8 mouse cellular contexts compared by ENCODE assay signal in genomic region chr1:172148955-172149815, GRCm38 (mm10). TPM values are rescaled to one million over a fixed set of nuclear protein-coding genes. Genes with fewer than 3 reads are reported as not detected.
DNase-seq lines count a peak whose midpoint lies in the region; ATAC-seq lines count a peak whose summit lies in the region.

No protein-coding gene starts in this region.

- DNase-seq in lung, postnatal 14 days, result no peak
- DNase-seq in c-Kit-positive CD71-negative TER-119-negative erythroid progenitor cells, embryonic 14.5 days (ENCODE audit: low read depth), result peak; percentile 18
- no peak for DNase-seq in hindbrain, embryonic 14.5 days (ENCODE audit: low spot score)
- peak; percentile 88 for DNase-seq in midbrain, embryonic 11.5 days (ENCODE audit: low spot score, missing footprints)
- no peak for DNase-seq in gastrocnemius, postnatal 4 days (ENCODE audit: low spot score in 2 of 2)
- DNase-seq in adrenal gland, postnatal 4 days (ENCODE audit: low spot score in 2 of 2), result no peak
- DNase-seq in ovary, postnatal 10 days (ENCODE audit: low spot score), result no peak

- H3K27me3 ChIP-seq in lung, embryonic 16.5 days (ENCODE audit: control insufficient read depth, insufficient read depth, low read depth, low read length), result no peaks in the 10 kb centered on the region
- no peaks in the 10 kb centered on the region for H3K27me3 ChIP-seq in hindbrain, embryonic 14.5 days (ENCODE audit: control insufficient read depth, insufficient read depth, low read length)
- no peaks in the 10 kb centered on the region for H3K27me3 ChIP-seq in midbrain, embryonic 11.5 days (ENCODE audit: control insufficient read depth, insufficient read depth, low read length)

- no peak for ATAC-seq in lung, embryonic 16.5 days (ENCODE audit: low read depth)
- ATAC-seq in hindbrain, embryonic 14.5 days (ENCODE audit: low FRiP score), result no peak
- no peak for ATAC-seq in midbrain, embryonic 11.5 days (ENCODE audit: low FRiP score)

- peaks cover 16% of the 10 kb centered on the region for H3K4me1 ChIP-seq in lung, embryonic 16.5 days (replicated peaks; ENCODE audit: control insufficient read depth, insufficient read depth, low read length)
- H3K4me1 ChIP-seq in hindbrain, embryonic 14.5 days (replicated peaks; ENCODE audit: control insufficient read depth, insufficient read depth, low read length), result peaks cover 11% of the 10 kb centered on the region
- H3K4me1 ChIP-seq in midbrain, embryonic 11.5 days (ENCODE audit: control insufficient read depth, insufficient read depth, low read length), result peaks cover 6% of the 10 kb centered on the region

- WGBS in lung, embryonic 16.5 days, result 4% methylated on average over 19 of the region's 19 CpGs
- WGBS in hindbrain, embryonic 14.5 days, result 24% methylated on average over 19 of the region's 19 CpGs
- 21% methylated on average over 19 of the region's 19 CpGs for WGBS in midbrain, embryonic 11.5 days

- peak overlapping the region; percentile 76 for H3K4me2 ChIP-seq in lung, embryonic 16.5 days (ENCODE audit: low read depth, low read length)
- peak overlapping the region; percentile 71 for H3K4me2 ChIP-seq in hindbrain, embryonic 14.5 days (replicated peaks)
- H3K4me2 ChIP-seq in midbrain, embryonic 11.5 days, result peak overlapping the region; percentile 52

- H3K9ac ChIP-seq in lung, embryonic 16.5 days (ENCODE audit: low read length), result peak overlapping the region; percentile 100
- peak overlapping the region; percentile 97 for H3K9ac ChIP-seq in hindbrain, embryonic 14.5 days
- H3K9ac ChIP-seq in midbrain, embryonic 11.5 days (ENCODE audit: low read length), result peak overlapping the region; percentile 97

- peak overlapping the region; percentile 94 for H3K4me3 ChIP-seq in lung, embryonic 16.5 days (ENCODE audit: low read length)
- H3K4me3 ChIP-seq in hindbrain, embryonic 14.5 days (replicated peaks; ENCODE audit: low read length), result peak overlapping the region; percentile 91
- peak overlapping the region; percentile 80 for H3K4me3 ChIP-seq in midbrain, embryonic 11.5 days (ENCODE audit: low read depth, low read length)

- peaks cover 18% of the 10 kb centered on the region for H3K36me3 ChIP-seq in lung, embryonic 16.5 days (ENCODE audit: control insufficient read depth, insufficient read depth, low read length)
- peaks cover 37% of the 10 kb centered on the region for H3K36me3 ChIP-seq in hindbrain, embryonic 14.5 days (replicated peaks; ENCODE audit: control insufficient read depth, insufficient read depth)
- H3K36me3 ChIP-seq in midbrain, embryonic 11.5 days (ENCODE audit: control insufficient read depth, insufficient read depth, low read length), result peaks cover 10% of the 10 kb centered on the region

- no peaks in the 10 kb centered on the region for H3K9me3 ChIP-seq in lung, embryonic 16.5 days (ENCODE audit: control insufficient read depth, low read length)
- no peaks in the 10 kb centered on the region for H3K9me3 ChIP-seq in hindbrain, embryonic 14.5 days (ENCODE audit: control insufficient read depth, low read length)
- no peaks in the 10 kb centered on the region for H3K9me3 ChIP-seq in midbrain, embryonic 11.5 days (ENCODE audit: control insufficient read depth, low read length)

- H3K27ac ChIP-seq in lung, embryonic 16.5 days (ENCODE audit: low read length), result peak overlapping the region; percentile 95
- H3K27ac ChIP-seq in hindbrain, embryonic 14.5 days, result no peak overlapping the region
- H3K27ac ChIP-seq in midbrain, embryonic 11.5 days (ENCODE audit: low read depth, low read length), result peak overlapping the region; percentile 84; the same call in 1 of the 2 replicates

RNA-seq across cellular contexts. Expression of gene Dcaf8, which starts 1.3 kb away (rescaled TPM):
- polyA plus RNA-seq in lung, embryonic 16.5 days (2015; fragmentation: Nextera tagmentation; extraction: Ambion mirVana), result 133 and 141 TPM in 2 replicates
- polyA plus RNA-seq in hindbrain, embryonic 14.5 days (2014; fragmentation: Nextera tagmentation; extraction: Ambion mirVana), result 70.1 and 71.7 TPM in 2 replicates
- 93.9 and 100.0 TPM in 2 replicates for polyA plus RNA-seq in midbrain, embryonic 11.5 days (2014; fragmentation: Nextera tagmentation; extraction: Ambion mirVana)
- total RNA-seq in gastrocnemius, postnatal 4 days (2021), result 100 to 1,000 TPM; 139 to 169 TPM
- total RNA-seq in adrenal gland, postnatal 4 days (2021), result 100 to 1,000 TPM; 177 to 181 TPM

RNA-seq across cellular contexts. Expression of gene Pex19, which starts 22.6 kb away (rescaled TPM):
- polyA plus RNA-seq in lung, embryonic 16.5 days (2015; fragmentation: Nextera tagmentation; extraction: Ambion mirVana), result 124 and 128 TPM in 2 replicates
- polyA plus RNA-seq in hindbrain, embryonic 14.5 days (2014; fragmentation: Nextera tagmentation; extraction: Ambion mirVana), result 150 and 153 TPM in 2 replicates
- polyA plus RNA-seq in midbrain, embryonic 11.5 days (2014; fragmentation: Nextera tagmentation; extraction: Ambion mirVana), result 152 and 153 TPM in 2 replicates
- 100 to 1,000 TPM; 130 to 147 TPM for total RNA-seq in gastrocnemius, postnatal 4 days (2021)
- total RNA-seq in adrenal gland, postnatal 4 days (2021), result 100 to 1,000 TPM; 168 to 170 TPM

RNA-seq across cellular contexts. Expression of gene Pea15a, which starts 57.4 kb away (rescaled TPM):
- polyA plus RNA-seq in lung, embryonic 16.5 days (2015; fragmentation: Nextera tagmentation; extraction: Ambion mirVana), result 139 and 147 TPM in 2 replicates
- 363 and 428 TPM in 2 replicates for polyA plus RNA-seq in hindbrain, embryonic 14.5 days (2014; fragmentation: Nextera tagmentation; extraction: Ambion mirVana)
- polyA plus RNA-seq in midbrain, embryonic 11.5 days (2014; fragmentation: Nextera tagmentation; extraction: Ambion mirVana), result 332 and 337 TPM in 2 replicates
- total RNA-seq in gastrocnemius, postnatal 4 days (2021), result 100 to 1,000 TPM; 113 TPM
- 10 to 100 TPM; 92.5 to 94.7 TPM for total RNA-seq in adrenal gland, postnatal 4 days (2021)

Comparison
In these comparisons a context has a peak if more than half of its experiments do, and no peak if none do; other contexts are left out.
1. DNase-seq: peak in c-Kit-positive CD71-negative TER-119-negative erythroid progenitor cells, embryonic 14.5 days (single experiment) and midbrain, embryonic 11.5 days (single experiment); none in lung, postnatal 14 days (single experiment), hindbrain, embryonic 14.5 days (single experiment), gastrocnemius, postnatal 4 days (0 of 2), adrenal gland, postnatal 4 days (0 of 2) and ovary, postnatal 10 days (single experiment).
2. Peak in every context shown above with its lines, with median percentiles within 50 percentile points of each other: H3K4me2 ChIP-seq, H3K4me3 ChIP-seq and H3K9ac ChIP-seq.